Mouse (Mus musculus): ENCODE measurements around the gene Manba. TPM values are rescaled to one million over a fixed set of nuclear protein-coding genes. Genes with fewer than 3 reads are reported as not detected.

Gene Manba
- polyA plus RNA-seq, 1 experiment from 2014 or later = 3.8 TPM

DNA sequence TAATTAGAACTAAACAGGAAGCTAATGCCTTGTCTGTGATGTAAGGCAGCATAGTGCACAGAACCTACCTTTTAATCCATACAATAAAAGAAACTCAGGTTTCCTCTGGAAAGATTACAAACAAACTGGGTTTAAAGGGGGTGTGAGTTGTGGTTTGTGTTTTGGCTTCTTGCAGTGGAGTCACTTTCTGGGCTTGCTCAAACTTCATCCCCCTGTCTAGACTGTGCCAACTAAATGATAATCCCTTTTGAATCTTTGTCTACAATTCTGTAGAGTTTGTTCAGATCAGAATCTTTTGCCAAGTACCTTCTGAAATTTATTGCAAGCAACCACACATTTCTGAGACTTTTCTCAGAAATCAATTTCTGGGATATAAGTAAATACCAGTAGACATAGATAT lies 40.5 kb upstream of the Manba start:
- ATAC-seq (replicated peaks; ENCODE audit: low FRiP score) = no peak
- H3K36me3 ChIP-seq (ENCODE audit: control insufficient read depth, insufficient read depth, low read length) = no peaks in the 10 kb centered on the region

DNA sequence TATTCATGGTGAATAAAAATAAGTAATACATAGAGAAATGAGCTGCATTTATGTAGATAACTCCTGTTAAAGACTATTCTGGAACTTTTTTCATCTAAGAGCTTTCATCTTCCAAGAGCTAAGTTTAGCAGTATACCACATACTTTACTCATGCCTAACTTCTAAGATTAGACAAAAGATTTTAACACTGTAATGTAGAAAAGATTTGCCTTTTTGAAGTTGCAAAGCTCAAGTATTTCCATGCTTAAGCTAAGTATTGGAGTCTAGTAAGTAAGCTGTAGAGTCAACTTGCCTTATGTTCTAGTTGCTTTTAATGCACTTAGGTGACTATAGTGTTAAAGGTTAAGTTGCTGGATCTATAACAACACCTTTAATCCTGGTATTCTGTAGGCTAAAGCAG lies 26.4 kb upstream of the Manba start:
- H3K36me3 ChIP-seq (ENCODE audit: control insufficient read depth, insufficient read depth, low read length) = no peaks in the 10 kb centered on the region; the same call in none of the 2 replicates
- no peak overlapping the region for H3K4me2 ChIP-seq (ENCODE audit: low read depth, low read length, severe bottlenecking)
- H3K4me3 ChIP-seq (ENCODE audit: low read depth, low read length) = no peak overlapping the region
- H3K9ac ChIP-seq (ENCODE audit: low read length) = no peak overlapping the region
- H3K4me1 ChIP-seq (replicated peaks; ENCODE audit: control insufficient read depth, insufficient read depth, low read length) = no peaks in the 10 kb centered on the region
- no peak overlapping the region for H3K27ac ChIP-seq (ENCODE audit: low read depth, low read length)
- ATAC-seq (replicated peaks; ENCODE audit: low FRiP score) (no peak), DNase-seq (ENCODE audit: low spot score) (no peak)
- H3K27me3 ChIP-seq (ENCODE audit: control insufficient read depth, insufficient read depth, low read length) = no peaks in the 10 kb centered on the region
- H3K9me3 ChIP-seq (ENCODE audit: control insufficient read depth, low read length) = no peaks in the 10 kb centered on the region

More for the DNA sequence above, 40.5 kb upstream of the Manba start:
- DNase-seq (ENCODE audit: low spot score) = no peak
- H3K4me3 ChIP-seq (ENCODE audit: low read depth, low read length) = no peak overlapping the region
- peaks cover 3% of the 10 kb centered on the region; the same call in 1 of the 2 replicates for H3K4me1 ChIP-seq (replicated peaks; ENCODE audit: control insufficient read depth, insufficient read depth, low read length)
- H3K9me3 ChIP-seq (ENCODE audit: control insufficient read depth, low read length) = no peaks in the 10 kb centered on the region
- H3K27me3 ChIP-seq (ENCODE audit: control insufficient read depth, insufficient read depth, low read length) = no peaks in the 10 kb centered on the region
- no peak overlapping the region for H3K4me2 ChIP-seq (ENCODE audit: low read depth, low read length, severe bottlenecking)
- no peak overlapping the region for H3K9ac ChIP-seq (ENCODE audit: low read length)
- H3K27ac ChIP-seq (ENCODE audit: low read depth, low read length) = no peak overlapping the region

DNA sequence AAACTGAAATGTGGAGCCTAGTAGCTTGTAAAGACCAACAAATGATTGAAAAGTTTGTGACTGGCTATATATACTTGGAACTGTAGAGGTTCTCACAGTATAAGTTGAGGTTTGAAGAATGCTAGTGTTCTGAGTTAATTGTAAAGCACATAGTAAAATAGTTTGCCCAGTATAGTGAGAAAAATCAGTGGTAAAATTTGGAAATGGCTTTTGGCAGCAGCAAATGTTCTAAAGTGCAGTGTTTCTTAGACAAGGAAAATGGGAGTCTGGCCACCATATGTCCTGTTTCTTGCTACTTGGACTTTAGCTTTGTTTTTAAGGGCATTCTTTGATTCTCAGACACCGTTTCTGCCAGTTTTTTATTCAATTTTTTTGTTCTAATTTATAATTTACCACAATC lies 17.0 kb upstream of the Manba start:
- Histone ChIP-seq H3K27me3 (ENCODE audit: control insufficient read depth, insufficient read depth, low read length) (no peaks in the 10 kb centered on the region), H3K4me1 (replicated peaks; ENCODE audit: control insufficient read depth, insufficient read depth, low read length) (no peaks in the 10 kb centered on the region), H3K36me3 (ENCODE audit: control insufficient read depth, insufficient read depth, low read length) (no peaks in the 10 kb centered on the region; the same call in 1 of the 2 replicates), H3K4me2 (ENCODE audit: low read depth, low read length, severe bottlenecking) (no peak overlapping the region), H3K27ac (ENCODE audit: low read depth, low read length) (no peak overlapping the region), H3K9me3 (ENCODE audit: control insufficient read depth, low read length) (no peaks in the 10 kb centered on the region), H3K4me3 (ENCODE audit: low read depth, low read length) (no peak overlapping the region), H3K9ac (ENCODE audit: low read length) (no peak overlapping the region)
- ATAC-seq (replicated peaks; ENCODE audit: low FRiP score) = no peak
- no peak for DNase-seq (ENCODE audit: low spot score)
- WGBS = 90% methylated on average over 1 of the region's 1 CpGs

DNA sequence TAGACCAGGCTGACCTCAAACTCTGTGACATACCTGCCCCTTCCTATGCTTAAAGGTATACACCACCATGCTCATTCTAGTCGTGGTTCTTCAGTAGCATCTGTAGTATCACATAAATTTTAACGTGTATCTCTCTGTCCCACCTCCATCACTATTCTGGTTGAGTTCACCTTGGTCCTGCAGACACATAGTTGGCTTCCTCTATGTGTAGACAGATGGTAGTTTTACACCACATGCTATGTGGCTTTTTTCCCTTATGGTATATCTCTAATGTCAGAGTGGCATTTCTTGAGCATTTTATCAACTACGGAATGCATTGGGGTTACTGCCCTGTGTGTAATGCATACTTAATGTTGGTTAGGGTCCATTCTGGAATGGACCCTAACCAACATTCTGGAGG lies 16.3 kb upstream of the Manba start:
- DNase-seq (ENCODE audit: low spot score) (no peak), ATAC-seq (replicated peaks; ENCODE audit: low FRiP score) (no peak)
- Histone ChIP-seq H3K36me3 (ENCODE audit: control insufficient read depth, insufficient read depth, low read length) (no peaks in the 10 kb centered on the region), H3K27me3 (ENCODE audit: control insufficient read depth, insufficient read depth, low read length) (no peaks in the 10 kb centered on the region), H3K27ac (ENCODE audit: low read depth, low read length) (no peak overlapping the region), H3K4me2 (ENCODE audit: low read depth, low read length, severe bottlenecking) (no peak overlapping the region), H3K9me3 (ENCODE audit: control insufficient read depth, low read length) (no peaks in the 10 kb centered on the region), H3K4me1 (replicated peaks; ENCODE audit: control insufficient read depth, insufficient read depth, low read length) (no peaks in the 10 kb centered on the region), H3K9ac (ENCODE audit: low read length) (no peak overlapping the region), H3K4me3 (ENCODE audit: low read depth, low read length) (no peak overlapping the region)
- whole genome bisulfite sequencing = 55% methylated on average over 3 of the region's 3 CpGs

DNA sequence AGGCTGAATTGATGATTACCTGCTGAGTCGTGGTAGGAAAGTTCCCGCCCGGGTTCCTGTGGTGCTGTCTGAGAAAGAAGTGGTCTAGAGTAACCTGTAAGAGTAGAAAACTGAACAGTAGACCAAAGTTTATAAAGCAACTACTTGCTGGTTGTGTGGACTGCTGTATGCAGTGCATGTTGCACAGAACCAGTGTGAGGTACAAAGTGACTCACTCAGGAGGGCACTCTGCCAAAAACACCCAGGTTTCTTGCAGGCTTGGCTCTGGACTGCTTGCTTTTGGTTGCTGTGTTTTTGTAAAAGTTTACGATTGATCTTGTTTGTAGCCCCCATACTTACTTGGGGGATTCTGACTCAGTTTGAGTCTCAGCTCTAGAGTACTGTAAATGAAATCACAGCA lies 15.4 kb upstream of the Manba start:
- WGBS = 63% methylated on average over 4 of the region's 4 CpGs
- no peak for ATAC-seq (replicated peaks; ENCODE audit: low FRiP score)
- Histone ChIP-seq H3K9ac (ENCODE audit: low read length) (no peak overlapping the region), H3K36me3 (ENCODE audit: control insufficient read depth, insufficient read depth, low read length) (no peaks in the 10 kb centered on the region), H3K27me3 (ENCODE audit: control insufficient read depth, insufficient read depth, low read length) (no peaks in the 10 kb centered on the region), H3K4me1 (replicated peaks; ENCODE audit: control insufficient read depth, insufficient read depth, low read length) (no peaks in the 10 kb centered on the region), H3K9me3 (ENCODE audit: control insufficient read depth, low read length) (no peaks in the 10 kb centered on the region), H3K27ac (ENCODE audit: low read depth, low read length) (no peak overlapping the region), H3K4me2 (ENCODE audit: low read depth, low read length, severe bottlenecking) (no peak overlapping the region), H3K4me3 (ENCODE audit: low read depth, low read length) (no peak overlapping the region)
- DNase-seq (ENCODE audit: low spot score) = no peak

DNA sequence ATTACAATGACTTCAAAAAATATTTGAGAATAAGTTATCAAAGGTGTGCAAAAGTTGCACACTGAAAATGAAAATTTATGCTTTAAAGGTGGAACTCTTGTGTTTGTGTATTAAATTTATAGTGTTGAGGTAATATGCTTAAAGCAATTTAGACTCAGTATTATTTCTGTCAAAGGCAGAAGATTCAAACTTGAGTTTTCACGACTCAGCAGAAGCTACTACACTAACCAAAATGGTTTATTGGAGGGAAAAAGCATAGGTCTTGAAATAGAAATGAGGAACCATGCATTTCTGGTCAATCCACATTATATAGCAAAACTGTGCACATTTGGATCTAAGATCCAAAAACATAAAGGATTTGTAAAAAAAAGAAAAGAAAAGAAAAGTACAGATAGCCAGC lies 14.6 kb upstream of the Manba start:
- no peak overlapping the region for H3K9ac ChIP-seq (ENCODE audit: low read length)
- H3K4me2 ChIP-seq (ENCODE audit: low read depth, low read length, severe bottlenecking) = no peak overlapping the region
- no peak for ATAC-seq (replicated peaks; ENCODE audit: low FRiP score)
- 74% methylated on average over 1 of the region's 1 CpGs for WGBS
- no peak overlapping the region for H3K27ac ChIP-seq (ENCODE audit: low read depth, low read length)
- H3K36me3 ChIP-seq (ENCODE audit: control insufficient read depth, insufficient read depth, low read length) = no peaks in the 10 kb centered on the region
- H3K27me3 ChIP-seq (ENCODE audit: control insufficient read depth, insufficient read depth, low read length) = no peaks in the 10 kb centered on the region
- DNase-seq (ENCODE audit: low spot score) = no peak
- H3K4me3 ChIP-seq (ENCODE audit: low read depth, low read length) = no peak overlapping the region
- no peaks in the 10 kb centered on the region for H3K4me1 ChIP-seq (replicated peaks; ENCODE audit: control insufficient read depth, insufficient read depth, low read length)
- no peaks in the 10 kb centered on the region for H3K9me3 ChIP-seq (ENCODE audit: control insufficient read depth, low read length)

DNA sequence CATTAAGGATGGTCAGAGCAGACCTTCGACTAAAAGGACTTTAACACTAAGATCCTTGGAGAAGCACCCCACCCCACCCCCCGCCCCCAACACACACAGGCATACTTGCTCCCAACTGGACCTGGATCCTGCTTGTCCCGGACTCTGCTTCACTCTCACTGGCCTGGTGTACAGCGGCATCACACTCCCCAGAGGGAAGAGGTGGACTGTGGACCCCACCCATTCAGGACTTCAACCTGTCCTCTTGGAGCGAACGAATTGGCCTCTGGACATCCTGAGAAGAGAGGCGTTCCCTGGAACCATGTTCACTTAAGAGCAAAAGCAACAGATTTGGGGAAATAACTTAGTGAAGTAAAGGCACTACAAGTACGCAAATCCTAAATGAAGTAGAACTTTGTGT lies 10.4 kb upstream of the Manba start:
- H3K9ac ChIP-seq (ENCODE audit: low read length) = no peak overlapping the region
- ATAC-seq (replicated peaks; ENCODE audit: low FRiP score) = no peak
- no peaks in the 10 kb centered on the region for H3K9me3 ChIP-seq (ENCODE audit: control insufficient read depth, low read length)
- no peaks in the 10 kb centered on the region for H3K27me3 ChIP-seq (ENCODE audit: control insufficient read depth, insufficient read depth, low read length)
- H3K27ac ChIP-seq (ENCODE audit: low read depth, low read length) = no peak overlapping the region
- H3K4me3 ChIP-seq (ENCODE audit: low read depth, low read length) = no peak overlapping the region
- H3K4me1 ChIP-seq (replicated peaks; ENCODE audit: control insufficient read depth, insufficient read depth, low read length) = no peaks in the 10 kb centered on the region
- WGBS = 88% methylated on average over 8 of the region's 8 CpGs
- no peak for DNase-seq (ENCODE audit: low spot score)
- H3K4me2 ChIP-seq (ENCODE audit: low read depth, low read length, severe bottlenecking) = no peak overlapping the region
- no peaks in the 10 kb centered on the region for H3K36me3 ChIP-seq (ENCODE audit: control insufficient read depth, insufficient read depth, low read length)

DNA sequence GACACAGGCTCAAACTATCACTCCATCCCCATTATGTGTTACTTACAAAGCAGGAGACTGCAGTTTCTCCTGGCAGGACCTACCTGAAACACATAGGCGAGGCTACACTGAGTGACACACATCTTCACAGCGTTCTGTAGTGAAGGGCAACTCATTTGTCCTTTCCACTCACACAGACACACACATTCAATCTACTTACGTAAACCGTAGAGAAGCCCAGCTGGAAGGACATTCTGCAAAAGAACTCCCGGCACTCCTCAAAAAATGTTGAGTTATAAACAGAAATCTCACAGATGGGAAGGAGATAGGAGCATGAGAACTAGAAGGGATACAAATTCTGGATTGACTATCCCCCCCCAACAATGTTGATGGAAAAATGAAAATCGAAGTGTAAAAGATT lies 9.1 kb upstream of the Manba start:
- H3K4me2 ChIP-seq (ENCODE audit: low read depth, low read length, severe bottlenecking) = no peak overlapping the region
- no peaks in the 10 kb centered on the region for H3K27me3 ChIP-seq (ENCODE audit: control insufficient read depth, insufficient read depth, low read length)
- H3K36me3 ChIP-seq (ENCODE audit: control insufficient read depth, insufficient read depth, low read length) = no peaks in the 10 kb centered on the region
- no peak for ATAC-seq (replicated peaks; ENCODE audit: low FRiP score)
- H3K27ac ChIP-seq (ENCODE audit: low read depth, low read length) = no peak overlapping the region
- H3K4me1 ChIP-seq (replicated peaks; ENCODE audit: control insufficient read depth, insufficient read depth, low read length) = no peaks in the 10 kb centered on the region
- no peak overlapping the region for H3K9ac ChIP-seq (ENCODE audit: low read length)
- H3K4me3 ChIP-seq (ENCODE audit: low read depth, low read length) = no peak overlapping the region
- H3K9me3 ChIP-seq (ENCODE audit: control insufficient read depth, low read length) = no peaks in the 10 kb centered on the region
- 83% methylated on average over 6 of the region's 6 CpGs for WGBS
- no peak for DNase-seq (ENCODE audit: low spot score)

DNA sequence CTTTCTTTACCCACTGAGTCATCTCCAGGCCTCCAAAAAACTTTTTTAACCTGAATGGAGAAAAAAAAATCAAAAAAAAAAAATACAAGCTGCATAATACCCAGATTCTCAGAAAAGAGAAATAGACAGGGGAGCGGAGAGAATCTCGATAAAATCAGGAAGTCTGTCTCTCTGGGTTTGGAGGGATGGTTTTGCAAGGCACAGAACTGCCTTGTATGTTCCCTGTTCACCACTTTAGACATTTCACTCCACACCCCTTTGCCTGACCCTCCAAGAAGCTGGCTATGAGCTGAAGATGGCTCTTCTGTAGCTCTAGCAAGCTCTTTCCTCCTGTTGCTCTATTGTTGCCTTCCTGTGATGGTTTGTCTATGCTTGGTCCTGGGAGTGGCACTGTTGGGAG lies 8.4 kb upstream of the Manba start:
- Histone ChIP-seq H3K9ac (ENCODE audit: low read length) (no peak overlapping the region), H3K27ac (ENCODE audit: low read depth, low read length) (no peak overlapping the region), H3K36me3 (ENCODE audit: control insufficient read depth, insufficient read depth, low read length) (no peaks in the 10 kb centered on the region), H3K27me3 (ENCODE audit: control insufficient read depth, insufficient read depth, low read length) (no peaks in the 10 kb centered on the region), H3K4me1 (replicated peaks; ENCODE audit: control insufficient read depth, insufficient read depth, low read length) (no peaks in the 10 kb centered on the region), H3K4me3 (ENCODE audit: low read depth, low read length) (no peak overlapping the region), H3K4me2 (ENCODE audit: low read depth, low read length, severe bottlenecking) (no peak overlapping the region), H3K9me3 (ENCODE audit: control insufficient read depth, low read length) (no peaks in the 10 kb centered on the region)
- WGBS = 95% methylated on average over 2 of the region's 2 CpGs
- DNase-seq (ENCODE audit: low spot score) (no peak), ATAC-seq (replicated peaks; ENCODE audit: low FRiP score) (no peak)
